Mouse (Mus musculus) intestine, postnatal 0 days (tissue): ENCODE measurements around the gene Homer2. TPM values are rescaled to one million over a fixed set of nuclear protein-coding genes. Genes with fewer than 3 reads are reported as not detected.

Source experiments
- ATAC-seq: fragments of 200-750 bp; cut with Nextera tagmentation; 2 replicates; pipeline ENCODE4 v1.8.0; 2017; ENCODE audit warnings: mild to moderate bottlenecking, moderate TSS enrichment, moderate library complexity
- H3K27ac ChIP-seq: fragments of 300-500 bp; sonication (generic); 2 replicates; pipeline ENCODE4 v1.5.1; 2014; ENCODE audit warnings: mild to moderate bottlenecking, low read depth, low read length, moderate library complexity
- H3K27me3 ChIP-seq: fragments of 300-500 bp; sonication (generic); replicated peaks from 2 replicates; pipeline ENCODE4 v1.6.1; 2014; ENCODE audit warnings: low read length, mixed read lengths; ENCODE audit not compliant: control insufficient read depth, insufficient read depth
- H3K36me3 ChIP-seq: fragments of 300-500 bp; sonication (generic); 2 replicates; pipeline ENCODE4 v1.6.1; 2014; ENCODE audit warnings: mild to moderate bottlenecking, moderate library complexity; ENCODE audit not compliant: control insufficient read depth, insufficient read depth
- H3K4me1 ChIP-seq: fragments of 300-500 bp; sonication (generic); replicated peaks from 2 replicates; pipeline ENCODE4 v1.6.1; 2014; ENCODE audit warnings: antibody characterized with exemption, low read length, mixed read lengths; ENCODE audit not compliant: control insufficient read depth, insufficient read depth
- H3K4me2 ChIP-seq: fragments of 300-500 bp; sonication (generic); replicated peaks from 2 replicates; pipeline ENCODE4 v1.6.1; 2014; ENCODE audit warnings: low read depth, mild to moderate bottlenecking, moderate library complexity
- H3K4me3 ChIP-seq: fragments of 300-500 bp; sonication (generic); 2 replicates; pipeline ENCODE4 v1.5.1; 2014; ENCODE audit warnings: low read depth, low read length
- H3K9ac ChIP-seq: fragments of 300-500 bp; sonication (generic); 2 replicates; pipeline ENCODE4 v1.6.1; 2014; ENCODE audit warnings: mild to moderate bottlenecking, low read depth, low read length
- H3K9me3 ChIP-seq: fragments of 300-500 bp; sonication (generic); 2 replicates; pipeline ENCODE4 v1.6.1; 2016; ENCODE audit warnings: mixed run types; ENCODE audit not compliant: control insufficient read depth
- CTCF ChIP-seq: sonication (generic); IDR thresholded peaks from 2 replicates; pipeline ENCODE4 v1.5.1; 2016; ENCODE audit warnings: low read depth, mild to moderate bottlenecking, control low read depth, antibody characterized with exemption, moderate library complexity
- WGBS: fragments of 180-500 bp; shearing (Covaris S2); extraction: QIAGEN DNeasy Blood & Tissue Kit; methylation state at CpG from one replicate; pipeline ENCODE4 v1.1.7; 2014; 5-methylcytosine and 5-hydroxymethylcytosine counted together
- polyA plus RNA-seq: library from polyadenylated mRNA; unstranded; fragments of >200 nt; fragmentation: Nextera tagmentation; extraction: Ambion mirVana; gene quantifications from 2 replicates; pipeline ENCODE4 v1.2.1, GENCODE M21; 2015

The Homer2 gene
- polyA plus RNA-seq, 1 experiment from 2014 or later: 22.2 TPM

DNA sequence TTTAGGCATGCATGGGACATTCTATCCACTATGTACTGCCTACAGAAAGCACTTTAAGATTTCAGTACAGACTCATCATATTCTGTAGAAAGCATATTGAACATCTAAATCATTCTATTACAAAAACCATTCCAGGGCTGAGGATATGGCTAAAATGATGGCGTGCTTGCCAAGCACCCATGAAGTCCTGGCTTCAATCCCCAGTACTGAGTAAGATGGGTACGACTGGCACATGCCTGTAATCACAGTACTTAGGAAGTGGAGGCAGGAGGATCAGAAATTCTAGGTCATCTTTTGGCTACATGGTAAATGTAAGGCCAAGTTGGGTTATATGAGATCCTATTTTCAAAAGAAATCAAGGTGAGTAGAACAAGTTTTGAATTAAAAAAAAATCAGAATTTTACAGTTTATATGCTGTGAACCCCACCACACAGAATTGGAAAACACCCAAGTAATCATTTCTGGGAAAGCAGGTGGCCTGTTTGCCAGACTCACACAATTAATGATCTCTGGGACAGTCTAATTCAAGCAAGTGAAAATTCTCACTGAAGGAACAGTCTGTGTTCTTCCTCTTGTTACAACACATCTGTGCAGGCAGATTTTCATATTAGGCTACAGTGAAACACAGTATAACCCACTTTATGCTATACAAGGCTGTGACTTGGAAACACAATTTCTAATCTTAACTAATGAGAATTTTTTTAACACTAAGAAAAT lies 49.5 kb downstream of the Homer2 start:
- no peaks in the 10 kb centered on the region for H3K27me3 ChIP-seq
- H3K4me1 ChIP-seq: no peaks in the 10 kb centered on the region
- no peak overlapping the region for H3K4me3 ChIP-seq
- 84% methylated on average over 2 of the region's 2 CpGs for WGBS
- H3K36me3 ChIP-seq: no peaks in the 10 kb centered on the region
- H3K9me3 ChIP-seq: no peaks in the 10 kb centered on the region
- H3K4me2 ChIP-seq: no peak overlapping the region
- H3K27ac ChIP-seq: no peak overlapping the region
- ATAC-seq: no peak
- no peak overlapping the region for H3K9ac ChIP-seq
- TF ChIP-seq CTCF: no peak

DNA sequence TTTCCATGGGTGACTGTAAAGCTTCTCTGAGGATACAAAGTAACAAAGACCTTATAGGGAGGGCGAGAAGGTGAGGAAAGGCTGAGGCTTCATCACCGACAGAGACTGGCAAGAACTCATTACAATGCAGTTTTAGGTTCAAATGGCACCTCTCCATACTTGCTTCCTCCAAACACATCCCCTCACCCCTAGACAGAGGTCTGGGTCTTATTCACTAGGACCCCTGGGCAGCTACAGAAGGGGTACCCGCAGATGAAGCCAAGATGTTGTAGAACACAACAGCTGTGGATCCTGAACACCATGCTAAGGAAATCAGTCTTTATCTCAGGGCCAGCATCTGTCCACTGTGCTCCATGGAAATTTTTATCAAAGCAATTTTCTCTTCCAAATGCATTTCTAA lies 50.3 kb downstream of the Homer2 start:
- WGBS: 87% methylated on average over 3 of the region's 3 CpGs
- H3K27ac ChIP-seq: no peak overlapping the region
- H3K27me3 ChIP-seq: no peaks in the 10 kb centered on the region
- H3K9me3 ChIP-seq: no peaks in the 10 kb centered on the region
- no peak for ATAC-seq
- TF ChIP-seq CTCF: no peak
- no peak overlapping the region for H3K4me2 ChIP-seq
- H3K36me3 ChIP-seq: no peaks in the 10 kb centered on the region
- no peaks in the 10 kb centered on the region for H3K4me1 ChIP-seq
- H3K9ac ChIP-seq: no peak overlapping the region
- no peak overlapping the region for H3K4me3 ChIP-seq

DNA sequence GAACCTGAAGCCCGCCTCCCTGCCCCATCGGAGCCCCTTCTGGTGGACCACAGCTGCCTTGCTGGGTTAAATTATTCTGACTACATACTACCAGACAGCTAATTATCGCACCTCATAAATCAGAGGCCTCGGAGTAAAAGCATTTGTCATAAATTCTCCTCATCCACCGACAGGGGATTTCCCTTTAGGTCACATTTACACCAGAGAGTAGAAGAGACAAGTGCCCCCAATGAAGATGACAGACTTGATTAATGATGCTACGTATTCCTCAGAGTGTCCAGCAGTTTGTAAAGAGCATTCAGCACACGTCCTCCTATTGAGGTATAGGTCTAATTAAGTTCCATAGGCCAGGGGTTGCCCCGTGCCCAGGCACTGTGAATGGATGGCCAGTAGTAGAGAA lies 50.7 kb downstream of the Homer2 start:
- H3K27me3 ChIP-seq: no peaks in the 10 kb centered on the region
- no peak overlapping the region for H3K27ac ChIP-seq
- H3K9ac ChIP-seq: no peak overlapping the region
- WGBS: 65% methylated on average over 8 of the region's 8 CpGs
- no peaks in the 10 kb centered on the region for H3K36me3 ChIP-seq
- no peaks in the 10 kb centered on the region for H3K9me3 ChIP-seq
- TF ChIP-seq CTCF: no peak
- H3K4me3 ChIP-seq: no peak overlapping the region
- no peak overlapping the region for H3K4me2 ChIP-seq
- no peaks in the 10 kb centered on the region for H3K4me1 ChIP-seq
- ATAC-seq: no peak

GRCm38 (mm10) chr7:81654946-81655718 lies 52.2 kb downstream of the Homer2 start:
- Histone ChIP-seq H3K4me2 (no peak overlapping the region), H3K4me3 (no peak overlapping the region), H3K4me1 (no peaks in the 10 kb centered on the region), H3K9me3 (no peaks in the 10 kb centered on the region), H3K36me3 (no peaks in the 10 kb centered on the region), H3K27me3 (no peaks in the 10 kb centered on the region), H3K27ac (no peak overlapping the region), H3K9ac (no peak overlapping the region)
- no peak for TF ChIP-seq CTCF
- no peak for ATAC-seq
- 72% methylated on average over 9 of the region's 9 CpGs for WGBS

- TF ChIP-seq CTCF: no peak
Observed at GRCm38 (mm10) chr7:81653988-81654387, 53.3 kb downstream of the Homer2 start.

GRCm38 (mm10) chr7:81652296-81652695 lies 55.0 kb downstream of the Homer2 start:
- H3K27me3 ChIP-seq: no peaks in the 10 kb centered on the region
- no peaks in the 10 kb centered on the region for H3K9me3 ChIP-seq
- no peak overlapping the region for H3K27ac ChIP-seq
- WGBS: 73% methylated on average over 2 of the region's 2 CpGs
- no peak for TF ChIP-seq CTCF
- no peak overlapping the region for H3K4me3 ChIP-seq
- no peak overlapping the region for H3K9ac ChIP-seq
- no peak overlapping the region for H3K4me2 ChIP-seq
- no peak for ATAC-seq
- H3K4me1 ChIP-seq: no peaks in the 10 kb centered on the region
- H3K36me3 ChIP-seq: no peaks in the 10 kb centered on the region

More at GRCm38 (mm10) chr7:81653988-81654387, 53.3 kb downstream of the Homer2 start:
- no peaks in the 10 kb centered on the region for H3K36me3 ChIP-seq
- no peak overlapping the region for H3K4me3 ChIP-seq
- no peaks in the 10 kb centered on the region for H3K4me1 ChIP-seq
- no peaks in the 10 kb centered on the region for H3K9me3 ChIP-seq
- 53% methylated on average over 8 of the region's 8 CpGs for WGBS
- ATAC-seq: no peak
- H3K4me2 ChIP-seq: no peak overlapping the region
- no peak overlapping the region for H3K27ac ChIP-seq
- H3K9ac ChIP-seq: no peak overlapping the region
- no peaks in the 10 kb centered on the region for H3K27me3 ChIP-seq
